Mouse (Mus musculus): Measurements from ENCODE around the gene Lamb3. TPM values are rescaled to one million over a fixed set of nuclear protein-coding genes. Genes with fewer than 3 reads are reported as not detected.

The Lamb3 gene
- polyA plus RNA-seq, 1 experiment from 2014 or later = 0.85 TPM

DNA sequence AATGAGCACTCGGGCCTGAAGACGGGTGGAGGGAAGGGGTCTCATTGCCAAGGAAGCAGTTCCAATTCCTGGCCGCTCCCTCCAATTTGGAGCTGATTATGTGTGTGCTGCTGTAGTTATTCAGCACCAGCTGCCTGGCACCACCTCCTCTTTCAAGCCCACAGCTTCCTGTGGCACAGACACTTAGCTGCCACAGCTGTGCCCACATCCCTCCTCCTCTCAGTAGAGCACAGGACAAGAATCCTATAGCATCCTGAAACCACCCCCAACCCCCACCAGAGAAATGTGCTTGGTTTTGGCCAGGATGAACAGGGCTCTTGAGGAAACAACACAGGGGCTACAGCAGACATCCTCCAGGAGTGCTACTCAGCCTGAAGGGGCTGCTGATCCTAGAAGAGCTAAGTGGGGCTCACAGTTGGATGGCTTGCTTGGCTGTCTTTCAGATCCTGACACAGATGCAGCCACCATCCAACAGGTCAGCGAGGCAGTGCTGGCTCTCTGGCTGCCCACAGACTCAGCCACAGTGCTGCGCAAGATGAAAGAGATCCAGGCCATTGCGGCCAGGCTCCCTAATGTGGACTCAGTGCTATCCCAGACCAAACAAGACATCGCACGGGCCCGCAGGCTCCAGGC is 131.0 kb downstream of the Lamb3 start:
- 76% methylated on average over 9 of the region's 9 CpGs for WGBS
- no peak overlapping the region for H3K4me3 ChIP-seq (ENCODE audit: low read depth, low read length)
- H3K9ac ChIP-seq (ENCODE audit: low read length) = no peak overlapping the region
- H3K27ac ChIP-seq (ENCODE audit: low read depth, low read length) = peak overlapping the region; percentile 65
- H3K9me3 ChIP-seq (replicated peaks; ENCODE audit: control insufficient read depth, low read length) = no peaks in the 10 kb centered on the region
- H3K36me3 ChIP-seq (ENCODE audit: control insufficient read depth, insufficient read depth, low read length) = no peaks in the 10 kb centered on the region
- no peaks in the 10 kb centered on the region for H3K27me3 ChIP-seq (replicated peaks; ENCODE audit: control insufficient read depth, insufficient read depth, low read length)
- DNase-seq (ENCODE audit: low spot score) = peak; percentile 76
- no peak overlapping the region for H3K4me2 ChIP-seq (ENCODE audit: low read length)
- peak; percentile 87 for ATAC-seq
- H3K4me1 ChIP-seq (ENCODE audit: control insufficient read depth, insufficient read depth, low read length) = peaks cover 12% of the 10 kb centered on the region; the same call in 1 of the 2 replicates

DNA sequence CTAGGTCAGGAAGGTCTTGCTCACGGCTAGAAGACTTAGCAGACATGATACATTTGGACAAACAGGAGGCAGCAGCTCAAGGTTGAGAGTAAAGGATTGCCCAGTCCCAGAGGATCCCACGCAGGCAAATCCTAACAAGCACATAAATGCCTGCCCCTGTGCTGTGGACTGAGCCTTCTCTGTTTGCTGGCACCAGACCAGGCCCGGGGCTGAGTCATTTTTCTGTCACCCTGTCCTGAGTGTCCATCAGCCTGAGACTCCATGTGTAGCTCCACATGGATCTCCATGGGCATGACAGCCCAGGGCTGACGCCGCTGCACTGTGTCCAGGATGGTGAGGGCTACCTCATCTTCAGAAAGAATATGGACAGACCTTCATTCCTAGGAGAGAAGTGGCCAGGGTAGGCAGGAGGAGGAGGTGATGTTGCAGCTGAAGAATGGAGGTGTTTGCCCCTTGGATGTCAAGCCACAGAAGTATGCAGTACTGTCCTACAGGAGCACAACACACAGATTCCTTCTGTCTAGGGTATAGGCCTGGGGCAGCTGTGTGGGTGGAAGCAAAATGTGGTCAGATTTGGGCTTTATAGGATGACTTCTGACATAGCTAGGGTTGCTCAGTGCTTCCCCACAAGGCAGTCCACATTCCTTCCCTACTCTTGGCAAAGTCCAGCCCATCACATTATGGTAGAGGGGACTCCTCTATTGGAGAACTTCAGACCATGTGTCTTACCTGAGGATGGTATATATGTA is 134.9 kb downstream of the Lamb3 start:
- DNase-seq (ENCODE audit: low spot score) (no peak), ATAC-seq (no peak)
- no peak overlapping the region for H3K4me2 ChIP-seq (ENCODE audit: low read length)
- peaks cover 6% of the 10 kb centered on the region; the same call in 1 of the 2 replicates for H3K4me1 ChIP-seq (ENCODE audit: control insufficient read depth, insufficient read depth, low read length)
- peaks cover 3% of the 10 kb centered on the region; the same call in 1 of the 2 replicates for H3K36me3 ChIP-seq (ENCODE audit: control insufficient read depth, insufficient read depth, low read length)
- H3K9me3 ChIP-seq (replicated peaks; ENCODE audit: control insufficient read depth, low read length) = no peaks in the 10 kb centered on the region
- H3K27ac ChIP-seq (ENCODE audit: low read depth, low read length) = no peak overlapping the region
- H3K27me3 ChIP-seq (replicated peaks; ENCODE audit: control insufficient read depth, insufficient read depth, low read length) = no peaks in the 10 kb centered on the region
- no peak overlapping the region for H3K9ac ChIP-seq (ENCODE audit: low read length)
- WGBS = 91% methylated on average over 5 of the region's 5 CpGs
- no peak overlapping the region for H3K4me3 ChIP-seq (ENCODE audit: low read depth, low read length)

DNA sequence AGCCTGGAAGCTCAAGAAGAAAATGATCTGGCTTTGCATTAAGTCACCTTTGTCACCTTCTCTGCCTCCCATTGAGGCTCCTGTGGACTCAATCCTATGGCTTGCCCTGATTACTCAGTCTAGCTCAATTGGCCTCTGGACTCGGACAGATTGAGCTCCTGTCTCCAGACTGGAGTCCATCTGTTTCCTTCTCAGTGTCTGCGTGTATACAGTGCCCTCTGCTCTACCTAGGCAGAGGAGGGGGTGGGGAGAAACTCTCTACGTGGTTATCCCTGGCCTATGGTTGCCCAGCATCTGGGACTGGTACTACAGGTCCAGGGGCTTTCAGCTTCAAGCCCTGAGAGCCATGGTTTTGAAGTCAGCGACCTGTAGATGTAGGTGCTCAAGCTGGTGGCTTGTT is 136.4 kb downstream of the Lamb3 start:
- no peak for ATAC-seq
- Histone ChIP-seq H3K36me3 (ENCODE audit: control insufficient read depth, insufficient read depth, low read length) (peaks cover 11% of the 10 kb centered on the region), H3K9ac (ENCODE audit: low read length) (no peak overlapping the region), H3K4me3 (ENCODE audit: low read depth, low read length) (no peak overlapping the region), H3K4me1 (ENCODE audit: control insufficient read depth, insufficient read depth, low read length) (0 out of 2 replicates have a peak, but pooled peaks cover under 1% of the 10 kb centered on the region), H3K4me2 (ENCODE audit: low read length) (no peak overlapping the region), H3K9me3 (replicated peaks; ENCODE audit: control insufficient read depth, low read length) (no peaks in the 10 kb centered on the region), H3K27me3 (replicated peaks; ENCODE audit: control insufficient read depth, insufficient read depth, low read length) (no peaks in the 10 kb centered on the region), H3K27ac (ENCODE audit: low read depth, low read length) (peak overlapping the region; percentile 23; the same call in 1 of the 2 replicates)
- 69% methylated on average over 4 of the region's 4 CpGs for WGBS
- DNase-seq (ENCODE audit: low spot score) = no peak

DNA sequence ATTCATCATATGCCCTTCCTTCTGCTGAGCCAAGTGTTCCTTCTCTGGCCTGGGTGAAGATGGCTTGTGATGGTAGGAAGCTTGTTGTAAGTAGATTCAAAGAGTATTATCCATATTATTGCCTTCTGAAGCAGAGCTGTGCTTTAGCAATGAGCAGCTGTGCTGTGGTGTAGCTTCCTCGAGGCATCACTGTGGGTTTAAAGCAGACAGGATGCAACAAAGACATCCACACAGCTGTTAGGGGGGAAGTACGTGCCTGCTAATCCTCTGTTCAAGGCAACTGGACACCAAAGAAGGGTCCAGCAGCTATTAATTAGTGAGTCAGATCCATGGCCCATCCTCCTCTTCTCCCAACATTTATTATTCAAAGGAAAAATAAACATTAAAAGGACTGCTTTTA is 137.5 kb downstream of the Lamb3 start:
- Histone ChIP-seq H3K4me1 (ENCODE audit: control insufficient read depth, insufficient read depth, low read length) (no peaks in the 10 kb centered on the region), H3K27ac (ENCODE audit: low read depth, low read length) (no peak overlapping the region; the same call in 1 of the 2 replicates), H3K36me3 (ENCODE audit: control insufficient read depth, insufficient read depth, low read length) (peaks cover 19% of the 10 kb centered on the region), H3K27me3 (replicated peaks; ENCODE audit: control insufficient read depth, insufficient read depth, low read length) (no peaks in the 10 kb centered on the region), H3K4me2 (ENCODE audit: low read length) (no peak overlapping the region), H3K4me3 (ENCODE audit: low read depth, low read length) (no peak overlapping the region), H3K9ac (ENCODE audit: low read length) (no peak overlapping the region), H3K9me3 (replicated peaks; ENCODE audit: control insufficient read depth, low read length) (no peaks in the 10 kb centered on the region)
- WGBS = 19% methylated on average over 2 of the region's 2 CpGs
- DNase-seq (ENCODE audit: low spot score) (no peak), ATAC-seq (no peak)

DNA sequence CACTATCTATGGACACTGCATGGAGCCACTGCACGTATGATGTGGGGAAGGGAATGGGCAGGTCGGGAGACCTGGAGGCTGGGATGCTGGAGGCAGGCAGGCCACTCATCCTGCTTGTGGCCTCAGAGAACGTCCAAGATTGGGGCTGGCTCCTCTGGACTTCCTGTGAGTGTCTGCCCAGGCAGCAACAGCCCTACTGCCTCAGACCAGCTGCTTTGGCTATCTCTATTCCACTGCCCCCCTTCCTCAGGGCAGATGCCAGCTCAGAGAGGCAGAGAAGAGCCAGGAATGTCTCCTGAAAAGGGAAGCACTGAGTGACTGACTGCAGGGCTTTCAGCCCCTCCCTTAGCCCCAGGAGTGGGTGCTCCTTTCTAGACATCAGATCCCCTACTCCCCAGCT is 139.4 kb downstream of the Lamb3 start:
- no peaks in the 10 kb centered on the region for H3K27me3 ChIP-seq (replicated peaks; ENCODE audit: control insufficient read depth, insufficient read depth, low read length)
- no peak overlapping the region for H3K27ac ChIP-seq (ENCODE audit: low read depth, low read length)
- no peak overlapping the region for H3K4me3 ChIP-seq (ENCODE audit: low read depth, low read length)
- H3K4me2 ChIP-seq (ENCODE audit: low read length) = no peak overlapping the region
- no peaks in the 10 kb centered on the region for H3K9me3 ChIP-seq (replicated peaks; ENCODE audit: control insufficient read depth, low read length)
- ATAC-seq = no peak
- 77% methylated on average over 3 of the region's 3 CpGs for WGBS
- H3K9ac ChIP-seq (ENCODE audit: low read length) = no peak overlapping the region
- peaks cover 29% of the 10 kb centered on the region for H3K36me3 ChIP-seq (ENCODE audit: control insufficient read depth, insufficient read depth, low read length)
- no peaks in the 10 kb centered on the region for H3K4me1 ChIP-seq (ENCODE audit: control insufficient read depth, insufficient read depth, low read length)
- no peak for DNase-seq (ENCODE audit: low spot score)

DNA sequence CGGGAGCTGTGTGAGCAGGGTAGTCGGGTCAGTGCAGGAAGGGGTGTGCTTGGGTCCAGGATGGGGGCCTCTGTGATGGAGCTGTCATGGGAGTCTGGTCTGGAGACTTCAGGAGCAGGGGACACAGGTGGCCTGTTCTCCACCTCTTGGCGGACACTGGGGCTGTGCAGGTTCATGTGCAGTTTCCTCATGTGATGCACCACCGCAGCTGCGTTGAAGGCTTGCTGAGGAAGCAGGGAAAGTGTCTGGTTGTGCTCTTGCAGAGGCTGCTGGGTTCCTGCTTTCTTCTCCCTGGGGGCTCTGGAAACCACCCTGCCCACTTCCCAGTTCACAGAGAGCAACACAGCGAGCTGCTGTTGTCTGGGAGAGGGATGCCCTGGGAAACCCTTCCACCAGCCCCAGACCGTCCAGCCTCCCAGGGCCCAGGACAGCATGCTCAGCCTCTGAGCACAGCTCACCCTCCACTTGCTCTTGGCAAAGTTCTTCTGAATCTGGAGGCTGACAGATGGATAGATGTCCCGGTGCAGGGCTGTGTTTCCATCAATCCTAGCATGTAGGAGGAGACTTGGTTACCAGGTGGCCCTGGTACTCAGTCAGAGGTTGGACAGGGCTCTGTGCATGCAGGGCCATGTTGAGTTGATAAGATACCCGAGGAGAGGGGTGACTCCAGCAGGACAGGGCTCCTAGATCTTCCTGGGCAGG is 140.9 kb downstream of the Lamb3 start:
- Histone ChIP-seq H3K4me3 (ENCODE audit: low read depth, low read length) (no peak overlapping the region), H3K9ac (ENCODE audit: low read length) (no peak overlapping the region), H3K4me2 (ENCODE audit: low read length) (no peak overlapping the region), H3K4me1 (ENCODE audit: control insufficient read depth, insufficient read depth, low read length) (no peaks in the 10 kb centered on the region), H3K9me3 (replicated peaks; ENCODE audit: control insufficient read depth, low read length) (no peaks in the 10 kb centered on the region), H3K36me3 (ENCODE audit: control insufficient read depth, insufficient read depth, low read length) (peaks cover 39% of the 10 kb centered on the region), H3K27me3 (replicated peaks; ENCODE audit: control insufficient read depth, insufficient read depth, low read length) (no peaks in the 10 kb centered on the region), H3K27ac (ENCODE audit: low read depth, low read length) (no peak overlapping the region)
- WGBS = 90% methylated on average over 9 of the region's 9 CpGs
- DNase-seq (ENCODE audit: low spot score) (no peak), ATAC-seq (no peak)

DNA sequence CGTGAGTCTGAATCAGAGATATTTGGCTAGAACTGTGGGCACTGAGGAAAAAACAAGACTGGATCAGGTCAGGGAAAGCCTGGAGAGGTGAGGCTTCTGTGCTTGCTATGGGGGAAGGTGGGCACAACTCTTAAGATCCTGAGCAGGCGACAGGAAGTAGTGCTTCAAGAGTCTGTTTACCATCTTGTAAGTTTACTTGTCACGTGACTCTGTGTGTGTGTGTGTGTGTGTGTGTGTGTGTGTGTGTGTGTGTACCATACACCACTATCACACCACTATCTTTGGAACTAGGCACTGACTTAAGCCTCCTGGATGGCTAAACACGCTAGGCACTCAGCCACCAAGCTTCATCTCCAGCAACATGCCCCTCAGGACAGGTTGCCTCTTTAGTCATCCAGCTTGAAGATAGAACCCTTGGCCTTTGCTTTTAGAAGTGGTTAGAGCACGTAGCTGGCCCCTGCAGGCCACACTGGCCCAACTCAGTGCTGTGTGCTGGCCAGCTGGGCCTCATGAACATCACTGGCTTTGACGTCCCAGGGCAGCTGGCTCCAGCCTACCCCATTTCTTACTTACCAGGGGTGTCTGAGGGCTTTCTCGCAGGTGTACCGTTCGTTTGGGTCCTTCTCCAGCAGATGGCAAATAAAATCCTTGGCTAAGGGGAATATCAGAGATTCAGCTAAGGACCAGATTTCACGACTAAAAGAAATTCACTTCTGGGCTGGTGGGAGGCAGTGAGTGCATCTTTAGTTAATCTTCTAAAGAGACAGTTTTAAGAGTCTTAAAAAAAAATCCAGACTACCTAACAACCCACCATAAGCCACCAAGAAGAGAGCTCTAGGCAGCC is 142.4 kb downstream of the Lamb3 start:
- DNase-seq (ENCODE audit: low spot score) (no peak), ATAC-seq (no peak)
- Histone ChIP-seq H3K4me3 (ENCODE audit: low read depth, low read length) (no peak overlapping the region), H3K36me3 (ENCODE audit: control insufficient read depth, insufficient read depth, low read length) (peaks cover 49% of the 10 kb centered on the region), H3K4me2 (ENCODE audit: low read length) (no peak overlapping the region), H3K9ac (ENCODE audit: low read length) (no peak overlapping the region), H3K27me3 (replicated peaks; ENCODE audit: control insufficient read depth, insufficient read depth, low read length) (no peaks in the 10 kb centered on the region), H3K27ac (ENCODE audit: low read depth, low read length) (no peak overlapping the region), H3K4me1 (ENCODE audit: control insufficient read depth, insufficient read depth, low read length) (no peaks in the 10 kb centered on the region), H3K9me3 (replicated peaks; ENCODE audit: control insufficient read depth, low read length) (no peaks in the 10 kb centered on the region)
- WGBS = 86% methylated on average over 10 of the region's 10 CpGs

DNA sequence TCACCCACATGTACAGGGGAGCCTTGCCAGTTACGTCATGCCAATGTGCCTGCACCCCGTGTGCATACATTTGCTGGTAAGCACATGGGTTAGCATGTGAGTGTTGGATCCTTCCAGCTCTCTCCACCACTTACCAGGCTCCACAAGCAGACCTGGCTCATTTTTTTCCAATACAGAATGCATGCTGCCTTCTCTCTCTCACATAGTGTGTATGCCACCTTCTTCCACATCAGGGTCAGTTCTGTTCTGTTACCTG is 143.0 kb downstream of the Lamb3 start:
- no peak overlapping the region for H3K27ac ChIP-seq (ENCODE audit: low read depth, low read length)
- H3K4me3 ChIP-seq (ENCODE audit: low read depth, low read length) = no peak overlapping the region
- no peaks in the 10 kb centered on the region for H3K9me3 ChIP-seq (replicated peaks; ENCODE audit: control insufficient read depth, low read length)
- H3K4me1 ChIP-seq (ENCODE audit: control insufficient read depth, insufficient read depth, low read length) = no peaks in the 10 kb centered on the region
- DNase-seq (ENCODE audit: low spot score) = no peak
- H3K9ac ChIP-seq (ENCODE audit: low read length) = no peak overlapping the region
- WGBS = 88% methylated on average over 2 of the region's 2 CpGs
- no peak for ATAC-seq
- H3K27me3 ChIP-seq (replicated peaks; ENCODE audit: control insufficient read depth, insufficient read depth, low read length) = no peaks in the 10 kb centered on the region
- no peak overlapping the region for H3K4me2 ChIP-seq (ENCODE audit: low read length)
- peaks cover 53% of the 10 kb centered on the region for H3K36me3 ChIP-seq (ENCODE audit: control insufficient read depth, insufficient read depth, low read length)

Measured in forebrain, embryonic 14.5 days (tissue).